Comparison of ENCODE assay signal across 17 mouse cellular contexts in the genomic region with DNA sequence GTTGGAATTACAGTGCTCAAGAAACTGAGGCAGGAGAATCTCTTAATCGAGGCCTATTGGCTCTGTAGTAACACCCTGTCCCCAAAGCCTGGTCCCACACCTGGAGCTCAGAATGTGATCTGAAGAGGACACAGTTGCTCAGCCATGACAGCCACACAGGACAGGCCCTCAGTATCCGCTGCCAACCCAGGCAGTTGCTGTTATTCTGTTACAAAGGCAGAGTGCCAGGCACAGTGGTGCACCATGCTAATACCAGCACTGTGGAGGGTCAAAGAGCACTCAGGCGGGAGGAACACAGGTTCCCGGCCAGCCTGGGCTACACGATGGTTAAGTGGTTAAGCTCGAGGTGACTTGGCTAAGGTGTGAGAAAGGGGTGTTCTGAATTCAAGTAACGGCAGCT. TPM values are rescaled to one million over a fixed set of nuclear protein-coding genes. Genes with fewer than 3 reads are reported as not detected.
DNase-seq lines count a peak whose midpoint lies in the region; ATAC-seq and TF ChIP-seq lines count a peak whose summit lies in the region.
"Had no signal": no experiment of that assay in that cellular context is flagged by ENCODE, and none has a peak within 500 bp of the region (broad histone marks: within the 10 kb centered on the region; RNA-seq: fewer than 3 reads in every experiment).

No protein-coding gene starts in this region.

- H3K9ac ChIP-seq in hindbrain, postnatal 0 days (replicated peaks; ENCODE audit: low read length), result no peak overlapping the region
- H3K9ac ChIP-seq in kidney, embryonic 15.5 days, result no peak overlapping the region
- no peak overlapping the region for H3K9ac ChIP-seq in liver, adult 2 months (ENCODE audit: low read depth, low read length)
- H3K9ac ChIP-seq in liver, embryonic 12.5 days, result no peak overlapping the region
- H3K9ac ChIP-seq: embryonic facial prominence, embryonic 12.5 days; forebrain, embryonic 15.5 days; hindbrain, embryonic 14.5 days had no signal

- no peak for TF ChIP-seq POLR2A in liver, adult 2 months (IDR thresholded peaks at IDR 0.05; ENCODE audit: extremely low read depth, insufficient read depth, low read length)

- peak; percentile 52 to 60 for DNase-seq in cerebellum, postnatal 14 days
- no peak for DNase-seq in cerebellum, adult 18-20 months
- no peak for DNase-seq in hindbrain, postnatal 0 days (ENCODE audit: low spot score)
- DNase-seq in hindbrain, embryonic 10.5 days (ENCODE audit: low spot score), result no peak
- DNase-seq in kidney, adult 8-10 months, result peak; percentile 52 to 58
- peak; percentile 62 for DNase-seq in liver, adult 2 months (ENCODE audit: extremely low read depth, low read depth, low spot score)
- DNase-seq: adrenal gland, postnatal 14 days; cerebellum, adult 2 months; cerebellum, postnatal 25 days; gastrocnemius, postnatal 25 days; heart, adult 11 months; heart, postnatal 10 days had no signal

- no peak overlapping the region for H3K4me2 ChIP-seq in hindbrain, postnatal 0 days (ENCODE audit: low read depth, low read length)
- no peak overlapping the region for H3K4me2 ChIP-seq in kidney, embryonic 15.5 days
- no peak overlapping the region for H3K4me2 ChIP-seq in liver, embryonic 12.5 days
- H3K4me2 ChIP-seq: embryonic facial prominence, embryonic 12.5 days; forebrain, embryonic 15.5 days; hindbrain, embryonic 14.5 days had no signal

- no peaks in the 10 kb centered on the region for H3K9me3 ChIP-seq in hindbrain, postnatal 0 days (ENCODE audit: low read length)
- H3K9me3 ChIP-seq in hindbrain, embryonic 10.5 days, result no peaks in the 10 kb centered on the region
- H3K9me3 ChIP-seq in kidney, embryonic 15.5 days (replicated peaks), result no peaks in the 10 kb centered on the region
- H3K9me3 ChIP-seq in liver, embryonic 12.5 days (replicated peaks), result no peaks in the 10 kb centered on the region
- H3K9me3 ChIP-seq: embryonic facial prominence, embryonic 12.5 days; forebrain, embryonic 15.5 days had no signal

- peak; percentile 2; the same call in 1 of the 2 replicates for ATAC-seq in hindbrain, postnatal 0 days
- no peak for ATAC-seq in kidney, embryonic 15.5 days (replicated peaks; ENCODE audit: low FRiP score)
- no peak for ATAC-seq in liver, embryonic 12.5 days
- ATAC-seq: forebrain, embryonic 15.5 days had no signal

- no peaks in the 10 kb centered on the region for H3K79me2 ChIP-seq in liver, adult 2 months (ENCODE audit: control insufficient read depth, insufficient read depth, low read length)

- H3K27ac ChIP-seq in hindbrain, postnatal 0 days, result peak overlapping the region; percentile 17; the same call in 1 of the 2 replicates
- H3K27ac ChIP-seq in hindbrain, embryonic 10.5 days, result no peak overlapping the region
- H3K27ac ChIP-seq in kidney, embryonic 15.5 days, result no peak overlapping the region
- no peak overlapping the region for H3K27ac ChIP-seq in liver, adult 2 months (replicated peaks; ENCODE audit: insufficient read depth, low read depth, low read length)
- no peak overlapping the region for H3K27ac ChIP-seq in liver, embryonic 12.5 days
- H3K27ac ChIP-seq: embryonic facial prominence, embryonic 12.5 days; forebrain, embryonic 15.5 days; hindbrain, embryonic 14.5 days had no signal

- no peaks in the 10 kb centered on the region for H3K36me3 ChIP-seq in hindbrain, postnatal 0 days (ENCODE audit: insufficient read depth, low read length)
- H3K36me3 ChIP-seq in hindbrain, embryonic 10.5 days, result peaks cover 8% of the 10 kb centered on the region
- H3K36me3 ChIP-seq in kidney, embryonic 15.5 days, result peaks cover 10% of the 10 kb centered on the region
- H3K36me3 ChIP-seq in liver, adult 2 months (ENCODE audit: control insufficient read depth, insufficient read depth, low read length), result no peaks in the 10 kb centered on the region
- peaks cover 7% of the 10 kb centered on the region; the same call in 1 of the 2 replicates for H3K36me3 ChIP-seq in liver, embryonic 12.5 days
- H3K36me3 ChIP-seq: forebrain, embryonic 15.5 days had no signal

- peaks cover 7% of the 10 kb centered on the region; the same call in 1 of the 2 replicates for H3K4me1 ChIP-seq in hindbrain, postnatal 0 days (ENCODE audit: insufficient read depth, low read length)
- H3K4me1 ChIP-seq in hindbrain, embryonic 10.5 days (replicated peaks), result peaks cover 4% of the 10 kb centered on the region; the same call in 1 of the 2 replicates
- H3K4me1 ChIP-seq in kidney, embryonic 15.5 days, result peaks cover 18% of the 10 kb centered on the region; the same call in 1 of the 2 replicates
- peaks cover 4% of the 10 kb centered on the region; the same call in 1 of the 2 replicates for H3K4me1 ChIP-seq in liver, adult 2 months (ENCODE audit: control insufficient read depth, insufficient read depth, low read length)
- H3K4me1 ChIP-seq in liver, embryonic 12.5 days, result no peaks in the 10 kb centered on the region
- H3K4me1 ChIP-seq: embryonic facial prominence, embryonic 12.5 days had no signal

- no peak for TF ChIP-seq CTCF in hindbrain, postnatal 0 days (IDR thresholded peaks at IDR 0.05; ENCODE audit: low read depth)
- no peak for TF ChIP-seq CTCF in liver, adult 2 months (IDR thresholded peaks at IDR 0.05; ENCODE audit: low read depth, low read length)

- 65% methylated on average over 7 of the region's 7 CpGs for WGBS in hindbrain, postnatal 0 days
- 88% methylated on average over 7 of the region's 7 CpGs for WGBS in hindbrain, embryonic 10.5 days
- WGBS in kidney, embryonic 15.5 days, result 86% methylated on average over 7 of the region's 7 CpGs
- WGBS in liver, adult 2 months, result 44% methylated on average over 7 of the region's 7 CpGs
- 74% methylated on average over 7 of the region's 7 CpGs for WGBS in liver, embryonic 12.5 days (ENCODE audit: insufficient replicate concordance)

- no peaks in the 10 kb centered on the region for H3K27me3 ChIP-seq in hindbrain, postnatal 0 days (ENCODE audit: insufficient read depth, low read length)
- H3K27me3 ChIP-seq in hindbrain, embryonic 10.5 days (ENCODE audit: insufficient read depth, poor library complexity, severe bottlenecking), result no peaks in the 10 kb centered on the region
- H3K27me3 ChIP-seq in kidney, embryonic 15.5 days, result no peaks in the 10 kb centered on the region
- H3K27me3 ChIP-seq in liver, adult 2 months (ENCODE audit: control insufficient read depth, insufficient read depth, low read length), result no peaks in the 10 kb centered on the region
- H3K27me3 ChIP-seq in liver, embryonic 12.5 days (replicated peaks), result 0 out of 2 replicates have a peak, but pooled peaks cover 9% of the 10 kb centered on the region
- H3K27me3 ChIP-seq: embryonic facial prominence, embryonic 12.5 days; forebrain, embryonic 15.5 days had no signal

- H3K4me3 ChIP-seq in hindbrain, postnatal 0 days (ENCODE audit: low read length), result no peak overlapping the region
- H3K4me3 ChIP-seq in hindbrain, embryonic 10.5 days, result no peak overlapping the region
- H3K4me3 ChIP-seq in kidney, embryonic 15.5 days (replicated peaks), result no peak overlapping the region
- no peak overlapping the region for H3K4me3 ChIP-seq in liver, adult 2 months (ENCODE audit: insufficient read depth, low read depth, low read length)
- H3K4me3 ChIP-seq in liver, embryonic 12.5 days, result no peak overlapping the region
- H3K4me3 ChIP-seq: embryonic facial prominence, embryonic 12.5 days; forebrain, embryonic 15.5 days had no signal

RNA-seq across cellular contexts. Expression of a gene that starts 14.1 kb away (rescaled TPM):
- total RNA-seq in hindbrain, postnatal 0 days (2014; rRNA removed), result 34.4 and 39.1 TPM in 2 replicates
- 35.9 and 36.8 TPM in 2 replicates for polyA plus RNA-seq in hindbrain, postnatal 0 days (2015; fragmentation: Nextera tagmentation; extraction: Ambion mirVana)
- 30.1 TPM in 2 replicates for polyA plus RNA-seq in hindbrain, embryonic 10.5 days (2016; fragmentation: Nextera tagmentation; extraction: Ambion mirVana)
- polyA plus RNA-seq in kidney, embryonic 15.5 days (2015; fragmentation: Nextera tagmentation; extraction: Ambion mirVana), result 30.5 and 33.4 TPM in 2 replicates
- 13.2 and 14.5 TPM in 2 replicates for total RNA-seq in liver, adult 2 months (2014; rRNA removed)
- polyA plus RNA-seq in liver, adult 2 months (2012; rRNA removed), result 22.2 and 22.4 TPM in 2 replicates
- polyA plus RNA-seq in liver, embryonic 12.5 days (2016; fragmentation: Nextera tagmentation; extraction: Ambion mirVana), result 17.7 and 17.9 TPM in 2 replicates

RNA-seq across cellular contexts. Expression of a gene that starts 14.3 kb away (rescaled TPM):
- total RNA-seq in hindbrain, postnatal 0 days (2014; rRNA removed), result 143 and 146 TPM in 2 replicates
- 69.8 and 71.9 TPM in 2 replicates for polyA plus RNA-seq in hindbrain, postnatal 0 days (2015; fragmentation: Nextera tagmentation; extraction: Ambion mirVana)
- 60.9 and 66.6 TPM in 2 replicates for polyA plus RNA-seq in hindbrain, embryonic 10.5 days (2016; fragmentation: Nextera tagmentation; extraction: Ambion mirVana)
- polyA plus RNA-seq in kidney, embryonic 15.5 days (2015; fragmentation: Nextera tagmentation; extraction: Ambion mirVana), result 40.2 and 42.8 TPM in 2 replicates
- 36.6 and 39.2 TPM in 2 replicates for total RNA-seq in liver, adult 2 months (2014; rRNA removed)
- 59.5 and 63.0 TPM in 2 replicates for polyA plus RNA-seq in liver, adult 2 months (2012; rRNA removed)
- polyA plus RNA-seq in liver, embryonic 12.5 days (2016; fragmentation: Nextera tagmentation; extraction: Ambion mirVana), result 34.6 and 35.2 TPM in 2 replicates

RNA-seq across cellular contexts. Expression of a gene that starts 49.4 kb away (rescaled TPM):
- 67.5 and 69.9 TPM in 2 replicates for total RNA-seq in hindbrain, postnatal 0 days (2014; rRNA removed)
- polyA plus RNA-seq in hindbrain, postnatal 0 days (2015; fragmentation: Nextera tagmentation; extraction: Ambion mirVana), result 31.1 and 31.4 TPM in 2 replicates
- 52.5 and 56.2 TPM in 2 replicates for polyA plus RNA-seq in hindbrain, embryonic 10.5 days (2016; fragmentation: Nextera tagmentation; extraction: Ambion mirVana)
- 40.6 and 43.8 TPM in 2 replicates for polyA plus RNA-seq in kidney, embryonic 15.5 days (2015; fragmentation: Nextera tagmentation; extraction: Ambion mirVana)
- total RNA-seq in liver, adult 2 months (2014; rRNA removed), result 15.8 and 21.2 TPM in 2 replicates
- 46.2 and 52.3 TPM in 2 replicates for polyA plus RNA-seq in liver, adult 2 months (2012; rRNA removed)
- polyA plus RNA-seq in liver, embryonic 12.5 days (2016; fragmentation: Nextera tagmentation; extraction: Ambion mirVana), result 25.0 and 26.5 TPM in 2 replicates

RNA-seq across cellular contexts. Expression of a gene that starts 49.5 kb away (rescaled TPM):
- total RNA-seq in hindbrain, postnatal 0 days (2014; rRNA removed), result 43.2 and 43.8 TPM in 2 replicates
- 47.5 and 48.0 TPM in 2 replicates for polyA plus RNA-seq in hindbrain, postnatal 0 days (2015; fragmentation: Nextera tagmentation; extraction: Ambion mirVana)
- polyA plus RNA-seq in hindbrain, embryonic 10.5 days (2016; fragmentation: Nextera tagmentation; extraction: Ambion mirVana), result 114 and 124 TPM in 2 replicates
- polyA plus RNA-seq in kidney, embryonic 15.5 days (2015; fragmentation: Nextera tagmentation; extraction: Ambion mirVana), result 93.4 and 101 TPM in 2 replicates
- total RNA-seq in liver, adult 2 months (2014; rRNA removed), result 11.4 and 12.8 TPM in 2 replicates
- 14.4 and 15.1 TPM in 2 replicates for polyA plus RNA-seq in liver, adult 2 months (2012; rRNA removed)
- polyA plus RNA-seq in liver, embryonic 12.5 days (2016; fragmentation: Nextera tagmentation; extraction: Ambion mirVana), result 35.5 and 36.2 TPM in 2 replicates

Comparison
In these comparisons a context has a peak if more than half of its experiments do, and no peak if none do; other contexts are left out.
1. DNase-seq: peak in cerebellum, postnatal 14 days (2 of 2), kidney, adult 8-10 months (2 of 2) and liver, adult 2 months (single experiment); none in cerebellum, adult 18-20 months (0 of 2), hindbrain, postnatal 0 days (single experiment) and hindbrain, embryonic 10.5 days (single experiment).